Mouse (Mus musculus): Measurements from ENCODE around the gene Map7d1. TPM values are rescaled to one million over a fixed set of nuclear protein-coding genes. Genes with fewer than 3 reads are reported as not detected.

The Map7d1 gene
- polyA plus RNA-seq, 1 experiment = 6.0 TPM

DNA sequence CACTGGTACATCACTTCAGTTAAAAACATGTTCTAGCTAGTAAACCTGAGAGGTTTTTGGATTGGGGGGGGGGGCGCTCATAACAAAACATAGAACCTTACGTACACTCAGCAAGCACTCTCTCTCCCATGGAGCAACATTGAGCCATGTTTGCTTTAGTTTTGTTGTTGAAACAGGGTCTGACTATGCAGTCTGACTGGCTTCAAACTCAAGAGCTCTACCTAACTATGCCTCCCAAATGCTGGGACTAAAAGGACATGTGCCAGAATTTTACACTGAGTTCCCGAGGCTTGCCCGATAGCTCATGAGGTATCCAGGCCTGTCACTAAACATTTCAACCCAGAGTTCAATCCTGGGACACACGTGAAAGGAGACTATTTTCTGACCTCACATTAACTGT is 73.1 kb downstream of the Map7d1 start:
- Histone ChIP-seq H3K27ac (ENCODE audit: control insufficient read depth, insufficient read depth, low read depth, low read length) (no peak overlapping the region), H3K4me3 (ENCODE audit: control insufficient read depth, low read depth, low read length) (no peak overlapping the region), H3K36me3 (ENCODE audit: control insufficient read depth, insufficient read depth, low read length) (no peaks in the 10 kb centered on the region; the same call in 1 of the 2 replicates), H3K27me3 (ENCODE audit: control insufficient read depth, insufficient read depth, low read length) (no peaks in the 10 kb centered on the region), H3K4me1 (ENCODE audit: control insufficient read depth, insufficient read depth, low read length) (no peaks in the 10 kb centered on the region; the same call in 1 of the 2 replicates)
- no peak for TF ChIP-seq CTCF (IDR thresholded peaks at IDR 0.05; ENCODE audit: control insufficient read depth, insufficient read depth, insufficient replicate concordance, low read depth, low read length)
- TF ChIP-seq POLR2A (IDR thresholded peaks at IDR 0.05; ENCODE audit: control insufficient read depth, low read depth, low read length) = no peak

Other genes starting within 250 kb of the Map7d1 start
- 0.59 and 0.80 TPM in 2 replicates for gene Csf3r, start 231.8 kb downstream of the Map7d1 start, polyA plus RNA-seq (2012; rRNA removed)
- 30.4 and 33.9 TPM in 2 replicates for gene Mrps15, start 209.4 kb downstream of the Map7d1 start, polyA plus RNA-seq (2012; rRNA removed)
- gene Oscp1, start 197.8 kb downstream of the Map7d1 start, polyA plus RNA-seq (2012; rRNA removed) = 166 and 189 TPM in 2 replicates
- gene Lsm10, start 159.7 kb downstream of the Map7d1 start, polyA plus RNA-seq (2012; rRNA removed) = 41.9 and 43.5 TPM in 2 replicates
- 33.5 and 33.9 TPM in 2 replicates for gene Stk40, start 152.4 kb downstream of the Map7d1 start, polyA plus RNA-seq (2012; rRNA removed)
- gene Eva1b, start 108.6 kb downstream of the Map7d1 start, polyA plus RNA-seq (2012; rRNA removed) = 5.4 and 6.2 TPM in 2 replicates
- 285 and 337 TPM in 2 replicates for gene Sh3d21, start 92.9 kb downstream of the Map7d1 start, polyA plus RNA-seq (2012; rRNA removed)
- 48.4 and 56.8 TPM in 2 replicates for gene Thrap3, start 53.6 kb downstream of the Map7d1 start, polyA plus RNA-seq (2012; rRNA removed)
- 20.1 and 20.5 TPM in 2 replicates for gene Trappc3, start 6.0 kb upstream of the Map7d1 start, polyA plus RNA-seq (2012; rRNA removed)
- gene Col8a2, start 30.4 kb upstream of the Map7d1 start, polyA plus RNA-seq (2012; rRNA removed) = 0.42 and 0.48 TPM in 2 replicates
- 5.8 and 8.1 TPM in 2 replicates for gene Adprhl2, start 65.4 kb upstream of the Map7d1 start, polyA plus RNA-seq (2012; rRNA removed)
- 507 and 517 TPM in 2 replicates for gene Tekt2, start 69.3 kb upstream of the Map7d1 start, polyA plus RNA-seq (2012; rRNA removed)
- 14.7 and 15.5 TPM in 2 replicates for gene Ago3, start 173.2 kb upstream of the Map7d1 start, polyA plus RNA-seq (2012; rRNA removed)
- gene Ago1, start 212.2 kb upstream of the Map7d1 start, polyA plus RNA-seq (2012; rRNA removed) = 3.6 and 3.7 TPM in 2 replicates

All from testis, adult 2 months (tissue).